Mouse (Mus musculus) lung, postnatal 0 days (tissue): Measurements from ENCODE around the gene Kctd12b.

Source experiments
- CTCF ChIP-seq: IDR thresholded peaks from 2 replicates; pipeline ENCODE4 v1.5.1; 2016; ENCODE audit warnings: antibody characterized with exemption, mild to moderate bottlenecking
- EP300 ChIP-seq: IDR thresholded peaks from 2 replicates; pipeline ENCODE4 v1.6.1; 2016; ENCODE audit warnings: antibody characterized with exemption, mild to moderate bottlenecking, control low read depth

DNA sequence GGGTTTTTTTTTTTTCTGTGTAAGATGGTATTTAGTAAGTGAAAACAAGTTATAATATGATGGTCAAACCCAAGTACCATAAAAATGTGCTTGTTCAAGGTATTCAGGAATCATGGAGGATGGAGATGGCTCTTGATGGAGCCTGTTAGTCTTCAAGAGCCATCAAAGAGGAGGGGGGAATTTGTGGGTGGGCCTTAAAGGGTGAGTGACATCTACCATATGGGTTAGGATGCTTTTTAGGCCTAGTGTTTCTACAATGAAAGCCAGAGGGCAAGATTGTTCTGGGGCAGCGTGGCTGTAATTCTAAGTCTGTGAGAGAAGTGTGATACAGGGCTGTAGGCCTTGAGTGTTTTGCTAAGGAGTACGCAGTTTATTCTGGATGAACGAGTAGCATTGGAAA is 28.2 kb upstream of the Kctd12b start:
- no peak for TF ChIP-seq CTCF
- TF ChIP-seq EP300 = no peak
